29 mouse cellular contexts compared by ENCODE assay signal in the genomic region with DNA sequence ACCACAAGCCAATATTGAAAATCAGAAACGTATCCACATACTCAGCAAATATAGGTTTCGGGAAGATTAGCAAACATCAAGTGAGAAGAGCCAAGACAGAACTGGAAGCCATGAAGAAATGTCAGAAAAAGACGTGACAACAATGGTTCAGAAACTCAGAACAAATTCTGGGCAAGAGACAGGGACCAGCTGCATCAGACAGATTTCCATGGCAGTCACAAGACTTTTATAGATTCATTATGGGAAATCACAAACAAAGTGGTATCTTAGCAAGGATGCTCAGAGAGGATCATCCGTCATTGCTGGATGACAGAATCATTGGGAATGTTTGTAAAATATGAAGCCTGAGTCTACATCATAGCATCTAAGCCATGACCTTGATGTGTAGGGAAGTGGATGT.
DNase-seq lines count a peak whose midpoint lies in the region; ATAC-seq and TF ChIP-seq lines count a peak whose summit lies in the region.
"Had no signal": no experiment of that assay in that cellular context is flagged by ENCODE, and none has a peak within 500 bp of the region (broad histone marks: within the 10 kb centered on the region; RNA-seq: fewer than 3 reads in every experiment).

No protein-coding gene starts in this region.

- H3K36me3 ChIP-seq in forebrain, embryonic 16.5 days (ENCODE audit: control insufficient read depth, insufficient read depth), result no peaks in the 10 kb centered on the region
- no peaks in the 10 kb centered on the region for H3K36me3 ChIP-seq in forebrain, embryonic 13.5 days (ENCODE audit: poor library complexity, severe bottlenecking)
- H3K36me3 ChIP-seq: embryonic facial prominence, embryonic 13.5 days; forebrain, embryonic 10.5 days; G1E; heart, embryonic 13.5 days; intestine, embryonic 15.5 days had no signal

- H3K4me2 ChIP-seq in forebrain, embryonic 16.5 days (ENCODE audit: low read length), result no peak overlapping the region
- H3K4me2 ChIP-seq in forebrain, embryonic 13.5 days, result no peak overlapping the region
- H3K4me2 ChIP-seq: embryonic facial prominence, embryonic 13.5 days; heart, embryonic 13.5 days; intestine, embryonic 15.5 days; midbrain, embryonic 11.5 days had no signal

- H3K9me3 ChIP-seq in forebrain, embryonic 16.5 days (ENCODE audit: control insufficient read depth, low read length), result no peaks in the 10 kb centered on the region
- H3K9me3 ChIP-seq in forebrain, embryonic 13.5 days (replicated peaks), result no peaks in the 10 kb centered on the region
- H3K9me3 ChIP-seq: embryonic facial prominence, embryonic 13.5 days; forebrain, embryonic 10.5 days; G1E; heart, embryonic 13.5 days; intestine, embryonic 15.5 days had no signal

- DNase-seq in brain, adult 2 months (ENCODE audit: low read depth, low spot score), result peak; percentile 49
- DNase-seq in layer of hippocampus, adult 2 months (ENCODE audit: low spot score in 2 of 2), result peak; percentile 60 to 63
- peak; percentile 34 to 79 for DNase-seq in layer of hippocampus, postnatal 14 days (ENCODE audit: low spot score in 2 of 2)
- no peak for DNase-seq in adrenal gland, postnatal 36 days
- no peak for DNase-seq in gastrocnemius, postnatal 10 days
- DNase-seq: adrenal gland, adult 8-10 months; cerebellum, adult 11-12 months; gastrocnemius, postnatal 25 days; heart, adult 11 months; heart, postnatal 10 days; kidney, adult 2 months; kidney, postnatal 36 days; liver; lung, adult 2 months; lung, postnatal 14 days; right cerebral cortex, adult 18-20 months; spleen, adult 18-20 months; thymus, postnatal 14 days had no signal

- H3K9ac ChIP-seq in forebrain, embryonic 16.5 days (replicated peaks; ENCODE audit: low read depth, low read length), result no peak overlapping the region
- H3K9ac ChIP-seq in forebrain, embryonic 13.5 days, result no peak overlapping the region
- H3K9ac ChIP-seq: embryonic facial prominence, embryonic 13.5 days; heart, embryonic 13.5 days; intestine, embryonic 15.5 days; liver, embryonic 14.5 days had no signal

- peak; percentile 52; the same call in 1 of the 2 replicates for ATAC-seq in forebrain, embryonic 16.5 days
- no peak for ATAC-seq in forebrain, embryonic 13.5 days
- ATAC-seq: hindbrain, embryonic 16.5 days; intestine, embryonic 15.5 days; midbrain, embryonic 16.5 days had no signal

- WGBS in forebrain, embryonic 16.5 days, result 71% methylated on average over 4 of the region's 4 CpGs
- 89% methylated on average over 4 of the region's 4 CpGs for WGBS in forebrain, embryonic 13.5 days

- no peaks in the 10 kb centered on the region for H3K4me1 ChIP-seq in forebrain, embryonic 16.5 days (replicated peaks; ENCODE audit: control insufficient read depth, insufficient read depth, low read length)
- H3K4me1 ChIP-seq in forebrain, embryonic 13.5 days, result no peaks in the 10 kb centered on the region
- H3K4me1 ChIP-seq: embryonic facial prominence, embryonic 13.5 days; forebrain, embryonic 10.5 days; heart, embryonic 13.5 days; intestine, embryonic 15.5 days had no signal

- no peak overlapping the region for H3K27ac ChIP-seq in forebrain, embryonic 16.5 days (ENCODE audit: low read length)
- no peak overlapping the region for H3K27ac ChIP-seq in forebrain, embryonic 13.5 days
- peak overlapping the region; percentile 81 for H3K27ac ChIP-seq in layer of hippocampus, adult 2 months
- H3K27ac ChIP-seq: embryonic facial prominence, embryonic 13.5 days; forebrain, embryonic 10.5 days; heart, embryonic 13.5 days; intestine, embryonic 15.5 days; liver, embryonic 14.5 days had no signal

- H3K4me3 ChIP-seq in forebrain, embryonic 16.5 days (replicated peaks; ENCODE audit: low read length), result no peak overlapping the region
- H3K4me3 ChIP-seq in forebrain, embryonic 13.5 days, result no peak overlapping the region
- H3K4me3 ChIP-seq in layer of hippocampus, adult 2 months, result no peak overlapping the region
- H3K4me3 ChIP-seq: embryonic facial prominence, embryonic 13.5 days; forebrain, embryonic 10.5 days; heart, embryonic 13.5 days; intestine, embryonic 15.5 days had no signal

- TF ChIP-seq CTCF in layer of hippocampus, adult 2 months (conservative IDR thresholded peaks at IDR 0.05), result no peak

- H3K27me3 ChIP-seq in forebrain, embryonic 16.5 days (replicated peaks; ENCODE audit: control insufficient read depth, insufficient read depth, low read length), result no peaks in the 10 kb centered on the region
- no peaks in the 10 kb centered on the region for H3K27me3 ChIP-seq in forebrain, embryonic 13.5 days
- H3K27me3 ChIP-seq: embryonic facial prominence, embryonic 13.5 days; heart, embryonic 13.5 days; intestine, embryonic 15.5 days had no signal

Comparison
In these comparisons a context has a peak if more than half of its experiments do, and no peak if none do; other contexts are left out.
1. DNase-seq: peak in brain, adult 2 months (single experiment), layer of hippocampus, adult 2 months (2 of 2) and layer of hippocampus, postnatal 14 days (2 of 2); none in adrenal gland, postnatal 36 days (0 of 2) and gastrocnemius, postnatal 10 days (single experiment).